ENCODE assay signal across 10 mouse cellular contexts in genomic region chr1:34583821-34584263, GRCm38 (mm10). TPM values are rescaled to one million over a fixed set of nuclear protein-coding genes. Genes with fewer than 3 reads are reported as not detected.
DNase-seq lines count a peak whose midpoint lies in the region; ATAC-seq and TF ChIP-seq lines count a peak whose summit lies in the region.
"Had no signal": no experiment of that assay in that cellular context is flagged by ENCODE, and none has a peak within 500 bp of the region (broad histone marks: within the 10 kb centered on the region; RNA-seq: fewer than 3 reads in every experiment).

No protein-coding gene starts in this region.

- H3K4me2 ChIP-seq in embryonic facial prominence, embryonic 14.5 days (ENCODE audit: low read depth, low read length), result no peak overlapping the region
- H3K4me2 ChIP-seq in midbrain, embryonic 15.5 days, result no peak overlapping the region
- H3K4me2 ChIP-seq: embryonic facial prominence, embryonic 15.5 days; lung, embryonic 15.5 days had no signal

- H3K9ac ChIP-seq in embryonic facial prominence, embryonic 14.5 days (ENCODE audit: low read depth, low read length), result no peak overlapping the region
- no peak overlapping the region for H3K9ac ChIP-seq in midbrain, embryonic 15.5 days
- H3K9ac ChIP-seq: embryonic facial prominence, embryonic 15.5 days; lung, embryonic 15.5 days had no signal

- no peaks in the 10 kb centered on the region for H3K9me3 ChIP-seq in embryonic facial prominence, embryonic 14.5 days (ENCODE audit: control insufficient read depth, low read length)
- no peaks in the 10 kb centered on the region for H3K9me3 ChIP-seq in embryonic facial prominence, embryonic 10.5 days
- H3K9me3 ChIP-seq in midbrain, embryonic 15.5 days, result no peaks in the 10 kb centered on the region
- H3K9me3 ChIP-seq: embryonic facial prominence, embryonic 15.5 days; lung, embryonic 15.5 days had no signal

- peaks cover 20% of the 10 kb centered on the region for H3K27me3 ChIP-seq in embryonic facial prominence, embryonic 14.5 days (replicated peaks; ENCODE audit: control insufficient read depth, insufficient read depth, low read length)
- H3K27me3 ChIP-seq in embryonic facial prominence, embryonic 10.5 days (replicated peaks; ENCODE audit: low read depth, poor library complexity, severe bottlenecking), result peaks cover 26% of the 10 kb centered on the region
- H3K27me3 ChIP-seq in midbrain, embryonic 15.5 days (replicated peaks), result no peaks in the 10 kb centered on the region

- 17% methylated on average over 4 of the region's 4 CpGs for WGBS in embryonic facial prominence, embryonic 14.5 days
- 28% methylated on average over 4 of the region's 4 CpGs for WGBS in embryonic facial prominence, embryonic 10.5 days
- 8% methylated on average over 4 of the region's 4 CpGs for WGBS in midbrain, embryonic 15.5 days

- no peak overlapping the region for H3K27ac ChIP-seq in embryonic facial prominence, embryonic 14.5 days (replicated peaks; ENCODE audit: low read depth, low read length)
- no peak overlapping the region for H3K27ac ChIP-seq in embryonic facial prominence, embryonic 10.5 days (replicated peaks)
- H3K27ac ChIP-seq in midbrain, embryonic 15.5 days, result no peak overlapping the region
- no peak overlapping the region for H3K27ac ChIP-seq in gastrocnemius, adult 2 months
- H3K27ac ChIP-seq: embryonic facial prominence, embryonic 15.5 days; lung, embryonic 15.5 days had no signal

- no peaks in the 10 kb centered on the region for H3K36me3 ChIP-seq in embryonic facial prominence, embryonic 14.5 days (ENCODE audit: control insufficient read depth, insufficient read depth, low read length)
- no peaks in the 10 kb centered on the region for H3K36me3 ChIP-seq in embryonic facial prominence, embryonic 10.5 days (replicated peaks)
- H3K36me3 ChIP-seq in midbrain, embryonic 15.5 days (replicated peaks), result peaks cover 22% of the 10 kb centered on the region
- H3K36me3 ChIP-seq: embryonic facial prominence, embryonic 15.5 days; lung, embryonic 15.5 days had no signal

- peak; percentile 12 for DNase-seq in embryonic facial prominence, embryonic 14.5 days (ENCODE audit: low spot score)
- DNase-seq in embryonic facial prominence, embryonic 10.5 days (ENCODE audit: low spot score), result no peak
- DNase-seq in Muller cell, postnatal 12 days (ENCODE audit: inconsistent ontology term), result peak; percentile 40
- DNase-seq in frontal cortex, postnatal 36 days (ENCODE audit: low spot score in 2 of 2), result peak; percentile 53 to 75
- DNase-seq in gastrocnemius, adult 2 months, result no peak
- DNase-seq in kidney, postnatal 14 days, result no peak
- no peak for DNase-seq in adrenal gland, adult 18-20 months (ENCODE audit: low spot score in 2 of 2)

- intact Hi-C loops in gastrocnemius, adult 2 months (cut with DNase I), result no loop called here

- no peak overlapping the region for H3K4me3 ChIP-seq in embryonic facial prominence, embryonic 14.5 days (ENCODE audit: low read depth, low read length)
- no peak overlapping the region for H3K4me3 ChIP-seq in embryonic facial prominence, embryonic 10.5 days
- H3K4me3 ChIP-seq in midbrain, embryonic 15.5 days, result no peak overlapping the region
- no peak overlapping the region for H3K4me3 ChIP-seq in gastrocnemius, adult 2 months
- H3K4me3 ChIP-seq: embryonic facial prominence, embryonic 15.5 days; lung, embryonic 15.5 days had no signal

- TF ChIP-seq CTCF in gastrocnemius, adult 2 months (IDR thresholded peaks at IDR 0.05), result no peak

- ATAC-seq in embryonic facial prominence, embryonic 14.5 days (ENCODE audit: low read depth), result peak; percentile 24; the same call in 1 of the 2 replicates
- peak; percentile 43 for ATAC-seq in midbrain, embryonic 15.5 days (replicated peaks)

- H3K4me1 ChIP-seq in embryonic facial prominence, embryonic 14.5 days (ENCODE audit: control insufficient read depth, insufficient read depth, low read length), result peaks cover 3% of the 10 kb centered on the region
- peaks cover 12% of the 10 kb centered on the region for H3K4me1 ChIP-seq in embryonic facial prominence, embryonic 10.5 days
- H3K4me1 ChIP-seq in midbrain, embryonic 15.5 days, result peaks cover 38% of the 10 kb centered on the region

RNA-seq across cellular contexts. Expression of gene Amer3, which starts 4.4 kb away (rescaled TPM):
- polyA plus RNA-seq in embryonic facial prominence, embryonic 14.5 days (2014; fragmentation: Nextera tagmentation; extraction: Ambion mirVana), result 1.1 TPM in 2 replicates
- 0.64 TPM in 2 replicates for polyA plus RNA-seq in embryonic facial prominence, embryonic 10.5 days (2016; fragmentation: Nextera tagmentation; extraction: Ambion mirVana)
- 35.3 and 38.8 TPM in 2 replicates for polyA plus RNA-seq in midbrain, embryonic 15.5 days (2015; fragmentation: Nextera tagmentation; extraction: Ambion mirVana)
- not detected for total RNA-seq in gastrocnemius, adult 2 months (2021)
- under 1 TPM; 0.53 to 0.54 TPM for total RNA-seq in adrenal gland, adult 18-20 months (2021)

RNA-seq across cellular contexts. Expression of gene Prss40, which starts 23.1 kb away (rescaled TPM):
- polyA plus RNA-seq in embryonic facial prominence, embryonic 14.5 days (2014; fragmentation: Nextera tagmentation; extraction: Ambion mirVana), result not detected in 2 replicates
- not detected in 2 replicates for polyA plus RNA-seq in embryonic facial prominence, embryonic 10.5 days (2016; fragmentation: Nextera tagmentation; extraction: Ambion mirVana)
- 0.14 TPM in 1 of 2 replicates, not detected in the other for polyA plus RNA-seq in midbrain, embryonic 15.5 days (2015; fragmentation: Nextera tagmentation; extraction: Ambion mirVana)
- not detected for total RNA-seq in gastrocnemius, adult 2 months (2021)
- total RNA-seq in adrenal gland, adult 18-20 months (2021), result not detected
- polyA plus RNA-seq: embryonic facial prominence, embryonic 15.5 days; lung, embryonic 15.5 days had no signal

RNA-seq across cellular contexts. Expression of gene Cfc1, which starts 48.4 kb away (rescaled TPM):
- 0.35 and 0.67 TPM in 2 replicates for polyA plus RNA-seq in embryonic facial prominence, embryonic 14.5 days (2014; fragmentation: Nextera tagmentation; extraction: Ambion mirVana)
- polyA plus RNA-seq in embryonic facial prominence, embryonic 10.5 days (2016; fragmentation: Nextera tagmentation; extraction: Ambion mirVana), result 0.29 TPM in 1 of 2 replicates, not detected in the other
- polyA plus RNA-seq in midbrain, embryonic 15.5 days (2015; fragmentation: Nextera tagmentation; extraction: Ambion mirVana), result 0.19 and 0.22 TPM in 2 replicates
- not detected for total RNA-seq in gastrocnemius, adult 2 months (2021)
- total RNA-seq in adrenal gland, adult 18-20 months (2021), result not detected

Comparison
In these comparisons a context has a peak if more than half of its experiments do, and no peak if none do; other contexts are left out.
1. DNase-seq: peak in embryonic facial prominence, embryonic 14.5 days (single experiment), Muller cell, postnatal 12 days (single experiment) and frontal cortex, postnatal 36 days (2 of 2); none in embryonic facial prominence, embryonic 10.5 days (single experiment), gastrocnemius, adult 2 months (single experiment), kidney, postnatal 14 days (single experiment) and adrenal gland, adult 18-20 months (0 of 2).
2. RNA of gene Amer3, which starts 4.4 kb away (polyA plus RNA-seq): 35.3 to 38.8 TPM in midbrain, embryonic 15.5 days; 1.1 TPM in embryonic facial prominence, embryonic 14.5 days and 0.64 TPM in embryonic facial prominence, embryonic 10.5 days; every median in the first group is over 10 times any median in the second.